Mouse (Mus musculus): Measurements from ENCODE around the gene Fshr. TPM values are rescaled to one million over a fixed set of nuclear protein-coding genes. Genes with fewer than 3 reads are reported as not detected.
A peak's percentile ranks its signal among the peaks of the same experiment; 100 is the strongest.

Fshr gene
- total and polyA plus RNA-seq, 2 experiments from 2014 or later: not detected

DNA sequence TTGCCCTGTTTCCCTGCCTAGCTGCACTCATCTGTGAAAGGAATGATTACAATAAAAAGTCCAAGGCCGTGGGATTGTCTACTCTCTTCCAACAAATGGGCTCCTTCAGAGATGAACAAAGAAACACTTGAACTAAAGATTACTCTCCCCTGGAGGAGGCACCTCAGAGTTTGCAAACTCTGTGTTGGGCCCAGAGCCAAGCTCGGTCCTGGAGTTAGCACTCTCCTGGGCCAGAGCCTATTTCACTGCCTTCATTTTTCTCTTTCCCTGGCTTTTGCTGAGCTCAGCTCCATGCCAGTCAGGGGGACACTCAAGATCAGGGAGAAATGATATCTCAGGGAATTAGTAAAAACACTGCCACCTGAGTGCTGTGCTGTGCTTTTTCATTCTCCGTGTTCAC, 234.4 kb downstream of the Fshr start:
- no peak for DNase-seq (ENCODE audit: low spot score)
- no peaks in the 10 kb centered on the region for H3K27me3 ChIP-seq (ENCODE audit: insufficient read depth, low read length)
- H3K36me3 ChIP-seq (ENCODE audit: insufficient read depth, low read length): no peaks in the 10 kb centered on the region
- no peaks in the 10 kb centered on the region for H3K9me3 ChIP-seq (ENCODE audit: low read length)
- WGBS: 39% methylated on average over 3 of the region's 3 CpGs
- H3K4me1 ChIP-seq (ENCODE audit: insufficient read depth, low read length): no peaks in the 10 kb centered on the region
- no peak overlapping the region for H3K4me3 ChIP-seq (ENCODE audit: low read length)
- no peak for TF ChIP-seq CTCF (IDR thresholded peaks at IDR 0.05; ENCODE audit: low read depth)
- no peak overlapping the region for H3K9ac ChIP-seq (replicated peaks; ENCODE audit: low read length)
- no peak overlapping the region for H3K4me2 ChIP-seq (ENCODE audit: low read depth, low read length)
- ATAC-seq: peak; percentile 15; the same call in 1 of the 2 replicates
- H3K27ac ChIP-seq: no peak overlapping the region

DNA sequence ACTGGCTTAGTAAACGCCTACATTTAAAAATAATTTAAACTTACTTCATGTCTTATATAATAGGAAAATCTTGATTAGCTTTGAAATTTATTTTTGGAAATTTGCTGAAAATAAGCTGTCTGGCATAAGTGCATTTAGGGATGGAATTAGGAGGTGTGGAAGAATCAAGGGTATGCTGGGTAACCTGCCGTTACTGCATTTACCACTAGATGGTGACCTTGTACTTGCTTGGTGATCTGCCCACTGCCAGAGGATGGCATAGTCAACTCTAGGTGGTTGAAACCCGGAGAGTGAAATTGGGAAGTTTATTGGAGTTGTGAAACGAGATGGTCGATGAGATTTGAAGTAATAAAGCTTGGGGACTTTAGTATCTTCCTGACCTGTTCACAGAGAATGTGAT, 246.5 kb downstream of the Fshr start:
- no peaks in the 10 kb centered on the region for H3K36me3 ChIP-seq (ENCODE audit: insufficient read depth, low read length)
- TF ChIP-seq CTCF (IDR thresholded peaks at IDR 0.05; ENCODE audit: low read depth): peak; percentile 91
- H3K9ac ChIP-seq (replicated peaks; ENCODE audit: low read length): no peak overlapping the region
- WGBS: 30% methylated on average over 5 of the region's 5 CpGs
- ATAC-seq (peak; percentile 82), DNase-seq (ENCODE audit: low spot score) (peak; percentile 79)
- H3K4me2 ChIP-seq (ENCODE audit: low read depth, low read length): no peak overlapping the region
- no peaks in the 10 kb centered on the region for H3K27me3 ChIP-seq (ENCODE audit: insufficient read depth, low read length)
- no peaks in the 10 kb centered on the region for H3K9me3 ChIP-seq (ENCODE audit: low read length)
- no peaks in the 10 kb centered on the region for H3K4me1 ChIP-seq (ENCODE audit: insufficient read depth, low read length)
- no peak overlapping the region for H3K4me3 ChIP-seq (ENCODE audit: low read length)
- H3K27ac ChIP-seq: no peak overlapping the region

DNA sequence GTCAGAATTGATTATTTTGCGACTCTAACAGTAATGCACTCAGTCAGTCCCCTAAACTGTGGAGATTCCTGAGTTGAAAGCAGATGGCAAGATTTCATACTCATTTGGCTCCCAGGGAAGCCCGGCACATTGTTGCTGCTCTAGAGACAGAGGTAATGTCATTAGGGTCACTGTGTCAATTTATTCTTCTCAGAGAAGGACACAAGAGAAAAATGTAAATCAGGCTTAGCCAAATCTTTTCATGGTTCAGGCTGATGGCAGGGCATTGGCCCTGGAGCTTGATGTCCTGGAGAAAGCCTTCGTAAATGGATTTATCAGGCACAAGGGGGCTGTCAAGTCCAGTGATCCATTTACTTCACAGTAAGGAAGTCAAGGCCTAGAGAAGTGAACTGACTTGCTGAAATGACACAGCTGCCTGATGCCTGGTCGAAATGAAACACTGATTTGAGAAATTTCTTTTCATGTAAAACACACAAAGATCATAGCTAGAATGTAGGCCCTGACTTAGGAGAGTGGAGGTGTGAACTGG, 262.3 kb downstream of the Fshr start:
- Histone ChIP-seq H3K4me1 (ENCODE audit: insufficient read depth, low read length) (peaks cover 14% of the 10 kb centered on the region), H3K27me3 (ENCODE audit: insufficient read depth, low read length) (no peaks in the 10 kb centered on the region), H3K4me3 (ENCODE audit: low read length) (no peak overlapping the region)

DNA sequence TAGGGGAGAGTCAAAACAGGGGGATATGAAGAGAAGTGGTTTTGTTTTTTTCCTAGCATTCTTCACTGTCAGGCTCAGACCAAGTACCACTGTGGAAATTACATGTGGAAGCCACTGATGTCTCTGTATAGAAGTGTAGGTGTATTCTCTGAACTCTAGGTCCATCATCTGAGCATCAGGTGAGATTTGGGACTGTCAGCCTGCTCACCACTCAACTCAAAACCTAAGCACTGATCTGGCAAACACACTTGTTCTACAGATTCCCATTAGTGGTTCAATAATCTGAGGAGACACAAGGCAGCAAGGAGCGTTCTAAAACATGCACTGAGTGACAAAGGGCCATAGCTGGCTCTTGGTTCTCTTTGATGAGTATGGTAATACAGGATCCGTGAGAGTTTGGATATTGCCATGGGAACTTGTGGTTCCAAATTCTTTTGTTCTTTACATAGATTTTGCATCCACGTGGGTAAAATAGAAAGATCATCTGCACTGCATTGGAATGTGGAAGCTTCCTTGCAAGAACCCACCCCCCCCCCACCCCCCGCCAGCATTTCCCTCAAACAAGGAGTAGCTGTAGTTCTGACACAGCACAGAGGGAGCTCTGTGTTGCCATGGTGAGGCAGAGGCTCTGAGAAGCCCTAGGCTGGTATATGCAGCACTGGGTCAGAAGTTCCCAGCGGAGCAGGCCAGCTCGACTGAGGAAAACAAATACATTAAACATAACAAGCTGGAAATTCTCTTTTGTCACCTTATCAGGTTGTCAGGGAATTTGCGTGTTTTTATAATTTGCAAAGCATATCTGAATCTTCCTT, 262.9 kb downstream of the Fshr start:
- Histone ChIP-seq H3K4me3 (ENCODE audit: low read length) (no peak overlapping the region), H3K4me2 (ENCODE audit: low read depth, low read length) (0 out of 2 replicates have a peak overlapping the region, but pooled peaks have one; percentile 0), H3K27me3 (ENCODE audit: insufficient read depth, low read length) (no peaks in the 10 kb centered on the region), H3K27ac (peak overlapping the region; percentile 65), H3K4me1 (ENCODE audit: insufficient read depth, low read length) (peaks cover 14% of the 10 kb centered on the region), H3K36me3 (ENCODE audit: insufficient read depth, low read length) (no peaks in the 10 kb centered on the region), H3K9ac (replicated peaks; ENCODE audit: low read length) (no peak overlapping the region), H3K9me3 (ENCODE audit: low read length) (no peaks in the 10 kb centered on the region)
- DNase-seq (ENCODE audit: low spot score): peak; percentile 81
- WGBS: 7% methylated on average over 7 of the region's 7 CpGs
- no peak for TF ChIP-seq CTCF (IDR thresholded peaks at IDR 0.05; ENCODE audit: low read depth)
- ATAC-seq: peak; percentile 98

More for the DNA sequence above, 262.3 kb downstream of the Fshr start:
- 9% methylated on average over 4 of the region's 4 CpGs for WGBS
- Histone ChIP-seq H3K9me3 (ENCODE audit: low read length) (no peaks in the 10 kb centered on the region), H3K27ac (peak overlapping the region; percentile 65), H3K4me2 (ENCODE audit: low read depth, low read length) (0 out of 2 replicates have a peak overlapping the region, but pooled peaks have one; percentile 0), H3K9ac (replicated peaks; ENCODE audit: low read length) (no peak overlapping the region), H3K36me3 (ENCODE audit: insufficient read depth, low read length) (no peaks in the 10 kb centered on the region)
- DNase-seq (ENCODE audit: low spot score): peak; percentile 62
- TF ChIP-seq CTCF (IDR thresholded peaks at IDR 0.05; ENCODE audit: low read depth): peak; percentile 35; the same call in 1 of the 2 replicates
- ATAC-seq: peak; percentile 90

DNA sequence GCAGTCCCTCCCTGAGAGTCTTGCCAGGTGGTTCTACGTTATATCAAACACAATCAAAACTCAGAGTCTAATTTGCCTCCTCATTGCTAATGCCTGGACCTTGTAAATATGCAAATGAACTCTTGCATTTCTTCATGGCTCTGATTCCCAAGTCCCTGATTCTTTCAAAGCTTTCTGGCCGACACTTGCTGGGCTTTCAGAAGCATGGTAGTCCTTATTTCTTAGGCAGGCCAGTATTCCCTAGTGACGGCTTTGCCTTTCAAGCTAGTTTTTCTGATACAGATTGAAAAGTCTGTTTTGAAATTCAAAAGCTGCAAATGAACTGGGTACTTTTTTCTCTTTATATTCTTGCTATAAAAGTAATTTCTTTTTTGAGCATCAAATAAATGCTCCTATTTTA, 263.5 kb downstream of the Fshr start:
- Histone ChIP-seq H3K9me3 (ENCODE audit: low read length) (no peaks in the 10 kb centered on the region), H3K27ac (no peak overlapping the region), H3K4me3 (ENCODE audit: low read length) (no peak overlapping the region), H3K27me3 (ENCODE audit: insufficient read depth, low read length) (no peaks in the 10 kb centered on the region), H3K9ac (replicated peaks; ENCODE audit: low read length) (no peak overlapping the region), H3K36me3 (ENCODE audit: insufficient read depth, low read length) (no peaks in the 10 kb centered on the region), H3K4me1 (ENCODE audit: insufficient read depth, low read length) (peaks cover 14% of the 10 kb centered on the region), H3K4me2 (ENCODE audit: low read depth, low read length) (no peak overlapping the region)
- DNase-seq (ENCODE audit: low spot score) (peak; percentile 20), ATAC-seq (no peak)
- no peak for TF ChIP-seq CTCF (IDR thresholded peaks at IDR 0.05; ENCODE audit: low read depth)
- WGBS: 36% methylated on average over 3 of the region's 3 CpGs
